Mouse (Mus musculus): ENCODE measurements around the gene Fgd6. TPM values are rescaled to one million over a fixed set of nuclear protein-coding genes. Genes with fewer than 3 reads are reported as not detected.

The Fgd6 gene
- polyA plus RNA-seq, 1 experiment = 5.3 TPM

GRCm38 (mm10) chr10:94151488-94151887 is 115.7 kb downstream of the Fgd6 start:
- no peak overlapping the region for H3K9ac ChIP-seq (ENCODE audit: low read depth, poor library complexity, severe bottlenecking)
- no peaks in the 10 kb centered on the region for H3K27me3 ChIP-seq (ENCODE audit: control insufficient read depth, insufficient read depth, low read length, poor library complexity, severe bottlenecking)
- TF ChIP-seq EP300 (IDR thresholded peaks at IDR 0.05; ENCODE audit: insufficient read depth, low read depth, low read length) (no peak), POLR2A (IDR thresholded peaks at IDR 0.05; ENCODE audit: insufficient read depth, low read length) (no peak), CTCF (IDR thresholded peaks at IDR 0.05; ENCODE audit: low read depth, low read length) (no peak)
- peaks cover 2% of the 10 kb centered on the region for H3K4me1 ChIP-seq (ENCODE audit: control insufficient read depth, insufficient read depth, low read length)
- H3K27ac ChIP-seq (ENCODE audit: insufficient read depth, low read length) = peak overlapping the region; percentile 55
- H3K9me3 ChIP-seq (replicated peaks; ENCODE audit: control insufficient read depth, insufficient read depth, low read length, poor library complexity, severe bottlenecking) = no peaks in the 10 kb centered on the region
- no peaks in the 10 kb centered on the region for H3K36me3 ChIP-seq (ENCODE audit: control insufficient read depth, insufficient read depth, low read length, poor library complexity, severe bottlenecking)
- H3K4me3 ChIP-seq (ENCODE audit: low read depth, low read length) = no peak overlapping the region

DNA sequence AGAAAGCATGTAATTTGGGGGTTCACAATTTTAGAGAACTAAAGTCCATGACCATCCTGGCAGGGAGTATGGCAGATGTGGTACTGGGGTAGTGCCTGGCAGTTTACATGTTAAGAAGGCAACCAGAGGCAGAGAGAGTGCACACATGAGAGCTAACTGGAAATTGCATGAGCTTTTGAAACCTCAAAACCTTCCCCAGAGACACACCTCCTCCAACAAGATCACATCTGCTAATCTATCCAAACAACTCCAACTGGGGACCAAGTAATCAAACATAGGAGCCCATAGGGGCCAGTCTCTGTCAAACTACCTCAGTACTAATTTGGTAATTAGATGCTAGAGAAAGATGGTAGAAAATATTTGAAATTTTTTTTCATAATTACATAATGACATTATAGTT is 118.0 kb downstream of the Fgd6 start:
- TF ChIP-seq CTCF (IDR thresholded peaks at IDR 0.05; ENCODE audit: low read depth, low read length) (no peak), EP300 (IDR thresholded peaks at IDR 0.05; ENCODE audit: insufficient read depth, low read depth, low read length) (no peak), POLR2A (IDR thresholded peaks at IDR 0.05; ENCODE audit: insufficient read depth, low read length) (no peak)
- H3K36me3 ChIP-seq (ENCODE audit: control insufficient read depth, insufficient read depth, low read length, poor library complexity, severe bottlenecking) = 0 out of 2 replicates have a peak, but pooled peaks cover 2% of the 10 kb centered on the region
- no peak overlapping the region for H3K4me3 ChIP-seq (ENCODE audit: low read depth, low read length)
- H3K9me3 ChIP-seq (replicated peaks; ENCODE audit: control insufficient read depth, insufficient read depth, low read length, poor library complexity, severe bottlenecking) = no peaks in the 10 kb centered on the region
- peaks cover 2% of the 10 kb centered on the region for H3K4me1 ChIP-seq (ENCODE audit: control insufficient read depth, insufficient read depth, low read length)
- H3K27me3 ChIP-seq (ENCODE audit: control insufficient read depth, insufficient read depth, low read length, poor library complexity, severe bottlenecking) = no peaks in the 10 kb centered on the region
- H3K9ac ChIP-seq (ENCODE audit: low read depth, poor library complexity, severe bottlenecking) = no peak overlapping the region
- H3K27ac ChIP-seq (ENCODE audit: insufficient read depth, low read length) = no peak overlapping the region

GRCm38 (mm10) chr10:94158962-94159361 is 123.2 kb downstream of the Fgd6 start:
- Histone ChIP-seq H3K9ac (ENCODE audit: low read depth, poor library complexity, severe bottlenecking) (no peak overlapping the region), H3K36me3 (ENCODE audit: control insufficient read depth, insufficient read depth, low read length, poor library complexity, severe bottlenecking) (0 out of 2 replicates have a peak, but pooled peaks cover 2% of the 10 kb centered on the region), H3K4me3 (ENCODE audit: low read depth, low read length) (no peak overlapping the region), H3K27me3 (ENCODE audit: control insufficient read depth, insufficient read depth, low read length, poor library complexity, severe bottlenecking) (no peaks in the 10 kb centered on the region), H3K4me1 (ENCODE audit: control insufficient read depth, insufficient read depth, low read length) (no peaks in the 10 kb centered on the region), H3K9me3 (replicated peaks; ENCODE audit: control insufficient read depth, insufficient read depth, low read length, poor library complexity, severe bottlenecking) (no peaks in the 10 kb centered on the region), H3K27ac (ENCODE audit: insufficient read depth, low read length) (no peak overlapping the region)
- TF ChIP-seq CTCF (IDR thresholded peaks at IDR 0.05; ENCODE audit: low read depth, low read length) (no peak), POLR2A (IDR thresholded peaks at IDR 0.05; ENCODE audit: insufficient read depth, low read length) (no peak), EP300 (IDR thresholded peaks at IDR 0.05; ENCODE audit: insufficient read depth, low read depth, low read length) (no peak)

- no peak for TF ChIP-seq POLR2A (IDR thresholded peaks at IDR 0.05; ENCODE audit: insufficient read depth, low read length)
- no peak for TF ChIP-seq EP300 (IDR thresholded peaks at IDR 0.05; ENCODE audit: insufficient read depth, low read depth, low read length)
- TF ChIP-seq CTCF (IDR thresholded peaks at IDR 0.05; ENCODE audit: low read depth, low read length) = no peak
- H3K4me1 ChIP-seq (ENCODE audit: control insufficient read depth, insufficient read depth, low read length) = no peaks in the 10 kb centered on the region
- no peaks in the 10 kb centered on the region for H3K27me3 ChIP-seq (ENCODE audit: control insufficient read depth, insufficient read depth, low read length, poor library complexity, severe bottlenecking)
- no peaks in the 10 kb centered on the region for H3K9me3 ChIP-seq (replicated peaks; ENCODE audit: control insufficient read depth, insufficient read depth, low read length, poor library complexity, severe bottlenecking)
- no peak overlapping the region for H3K4me3 ChIP-seq (ENCODE audit: low read depth, low read length)
- no peak overlapping the region for H3K27ac ChIP-seq (ENCODE audit: insufficient read depth, low read length)
- 0 out of 2 replicates have a peak, but pooled peaks cover 4% of the 10 kb centered on the region for H3K36me3 ChIP-seq (ENCODE audit: control insufficient read depth, insufficient read depth, low read length, poor library complexity, severe bottlenecking)
- no peak overlapping the region for H3K9ac ChIP-seq (ENCODE audit: low read depth, poor library complexity, severe bottlenecking)
These were observed 123.6 kb downstream of the Fgd6 start for GRCm38 (mm10) chr10:94159406-94159805.

- Histone ChIP-seq H3K4me3 (ENCODE audit: low read depth, low read length) (no peak overlapping the region), H3K9me3 (replicated peaks; ENCODE audit: control insufficient read depth, insufficient read depth, low read length, poor library complexity, severe bottlenecking) (no peaks in the 10 kb centered on the region), H3K36me3 (ENCODE audit: control insufficient read depth, insufficient read depth, low read length, poor library complexity, severe bottlenecking) (0 out of 2 replicates have a peak, but pooled peaks cover 4% of the 10 kb centered on the region), H3K9ac (ENCODE audit: low read depth, poor library complexity, severe bottlenecking) (no peak overlapping the region), H3K4me1 (ENCODE audit: control insufficient read depth, insufficient read depth, low read length) (no peaks in the 10 kb centered on the region), H3K27ac (ENCODE audit: insufficient read depth, low read length) (no peak overlapping the region), H3K27me3 (ENCODE audit: control insufficient read depth, insufficient read depth, low read length, poor library complexity, severe bottlenecking) (no peaks in the 10 kb centered on the region)
- TF ChIP-seq EP300 (IDR thresholded peaks at IDR 0.05; ENCODE audit: insufficient read depth, low read depth, low read length) (no peak), POLR2A (IDR thresholded peaks at IDR 0.05; ENCODE audit: insufficient read depth, low read length) (no peak), CTCF (IDR thresholded peaks at IDR 0.05; ENCODE audit: low read depth, low read length) (no peak)
These were observed 125.4 kb downstream of the Fgd6 start for GRCm38 (mm10) chr10:94161051-94161765.

DNA sequence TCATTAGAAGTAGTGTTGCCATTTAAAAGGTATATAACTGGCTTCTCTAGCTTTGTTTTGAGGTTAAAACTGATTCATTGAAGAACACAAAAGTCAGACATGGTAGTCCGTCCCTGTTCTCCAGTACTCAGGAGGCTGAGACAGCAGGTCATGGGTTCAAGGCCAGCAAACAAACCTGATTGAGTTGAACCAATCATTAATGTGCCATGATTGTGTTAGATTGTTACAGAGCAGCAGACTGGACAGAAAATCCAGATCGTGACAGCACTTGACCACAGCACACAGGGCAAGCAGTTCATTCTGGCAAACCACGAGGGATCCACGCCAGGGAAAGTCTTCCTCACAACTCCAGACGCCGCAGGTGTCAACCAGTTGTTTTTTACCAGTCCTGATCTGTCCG is 126.2 kb downstream of the Fgd6 start:
- no peak overlapping the region for H3K4me3 ChIP-seq (ENCODE audit: low read depth, low read length)
- no peaks in the 10 kb centered on the region for H3K4me1 ChIP-seq (ENCODE audit: control insufficient read depth, insufficient read depth, low read length)
- H3K9ac ChIP-seq (ENCODE audit: low read depth, poor library complexity, severe bottlenecking) = no peak overlapping the region
- no peak overlapping the region for H3K27ac ChIP-seq (ENCODE audit: insufficient read depth, low read length)
- peaks cover 6% of the 10 kb centered on the region for H3K36me3 ChIP-seq (ENCODE audit: control insufficient read depth, insufficient read depth, low read length, poor library complexity, severe bottlenecking)
- no peaks in the 10 kb centered on the region for H3K27me3 ChIP-seq (ENCODE audit: control insufficient read depth, insufficient read depth, low read length, poor library complexity, severe bottlenecking)
- no peaks in the 10 kb centered on the region for H3K9me3 ChIP-seq (replicated peaks; ENCODE audit: control insufficient read depth, insufficient read depth, low read length, poor library complexity, severe bottlenecking)
- no peak for TF ChIP-seq POLR2A (IDR thresholded peaks at IDR 0.05; ENCODE audit: insufficient read depth, low read length)
- no peak for TF ChIP-seq EP300 (IDR thresholded peaks at IDR 0.05; ENCODE audit: insufficient read depth, low read depth, low read length)
- TF ChIP-seq CTCF (IDR thresholded peaks at IDR 0.05; ENCODE audit: low read depth, low read length) = no peak

Measured in ES-Bruce4 (cell line).